Mouse (Mus musculus) liver, adult 2 months (tissue): ENCODE results near the gene Foxl1.

Source experiments
- CTCF ChIP-seq: fragments of 200-500 bp; IDR thresholded peaks from 2 replicates; pipeline ENCODE4 v1.5.1; 2011; ENCODE audit warnings: low read depth, low read length, control low read depth
- POLR2A ChIP-seq: fragments of 200-500 bp; IDR thresholded peaks from 2 replicates; pipeline ENCODE4 v1.6.1; 2011; ENCODE audit warnings: low read length, control low read depth; ENCODE audit not compliant: insufficient read depth; ENCODE audit errors: extremely low read depth

DNA sequence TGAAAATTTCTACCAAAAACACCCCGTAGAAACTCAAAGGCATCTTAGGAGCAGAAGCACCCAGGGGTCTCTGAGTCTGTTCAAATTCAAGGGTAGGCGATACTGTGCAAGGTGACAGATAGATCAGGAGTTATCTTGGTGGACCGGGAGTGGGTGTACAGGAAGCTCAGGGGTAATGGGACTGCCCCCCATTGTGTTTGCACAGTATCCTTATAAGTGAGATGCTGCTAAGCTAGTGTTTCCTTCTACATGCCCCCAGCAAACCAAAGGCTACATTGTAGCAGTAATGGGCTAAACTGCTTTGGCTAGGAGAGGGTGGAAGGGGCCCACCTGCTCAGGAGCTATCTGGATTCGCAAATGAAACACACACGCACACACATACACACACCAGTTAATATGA is 33.7 kb downstream of the Foxl1 start:
- TF ChIP-seq CTCF (no peak), POLR2A (no peak)
